Mouse (Mus musculus): ENCODE results near the gene Ephb1.

DNA sequence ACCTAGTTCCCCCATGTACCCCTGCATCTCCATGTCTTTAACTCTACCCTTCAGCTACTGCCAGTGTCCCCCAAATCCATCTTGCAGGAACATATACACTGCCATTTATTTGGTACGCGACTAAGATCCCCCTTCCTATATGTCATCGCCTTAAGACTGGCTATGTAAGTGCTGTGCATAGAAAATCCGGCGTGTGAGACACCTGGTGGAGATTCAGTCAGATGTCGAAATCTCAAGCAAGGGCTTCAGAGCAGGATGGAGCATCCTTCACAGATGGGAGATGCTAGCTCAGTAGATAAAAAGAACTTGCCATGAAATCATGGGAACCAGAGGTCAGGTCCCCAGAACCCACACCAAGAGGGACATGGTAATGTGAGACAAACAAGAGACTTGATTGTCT, 276.3 kb downstream of the Ephb1 start:
- TF ChIP-seq CTCF (conservative IDR thresholded peaks at IDR 0.05; ENCODE audit: insufficient read depth, insufficient read length, low read depth, low read length): no peak
- no peak for TF ChIP-seq POLR2A (IDR thresholded peaks at IDR 0.05; ENCODE audit: low read depth, low read length)
